Mouse (Mus musculus) frontal cortex, postnatal 14 days (tissue): ENCODE measurements at regions not wholly inside any gene's neighbourhood (a gene's known extent, or its start where the extent isn't known, plus 50 kb on each side); places are given as distances from the start of the nearest gene placed in this dataset.
"Not testable (repeated sequence)": the region's sequence is repeated elsewhere in the genome, so short reads cannot be mapped to it uniquely, and the experiment has no call there.

Experiments used
- DNase-seq, 2 experiments: peaks; one replicate each; pipeline ENCODE4 v3.0.0; 2022; ENCODE audit warnings: low spot score in 2 of 2

DNA sequence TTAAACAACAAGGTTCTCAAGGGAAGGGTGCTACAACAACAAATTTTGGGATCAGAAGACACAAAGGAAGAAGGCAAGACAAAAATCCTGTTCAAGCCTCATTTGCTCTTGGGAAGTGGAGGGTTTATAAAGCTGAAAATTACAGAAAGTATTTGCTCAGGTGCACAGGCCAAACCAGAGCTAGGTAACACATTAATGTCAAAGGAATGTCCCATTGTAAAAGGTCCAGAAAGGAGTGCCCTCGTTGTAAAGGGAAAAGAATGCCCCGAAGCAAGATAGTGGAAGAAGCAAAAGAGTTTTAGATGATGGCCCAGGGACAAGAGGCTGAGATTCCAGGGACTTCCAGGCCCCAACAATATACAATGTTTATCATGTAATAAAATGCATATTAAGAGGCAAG is 317.3 kb downstream of the Car8 start:
- no peak for DNase-seq

DNA sequence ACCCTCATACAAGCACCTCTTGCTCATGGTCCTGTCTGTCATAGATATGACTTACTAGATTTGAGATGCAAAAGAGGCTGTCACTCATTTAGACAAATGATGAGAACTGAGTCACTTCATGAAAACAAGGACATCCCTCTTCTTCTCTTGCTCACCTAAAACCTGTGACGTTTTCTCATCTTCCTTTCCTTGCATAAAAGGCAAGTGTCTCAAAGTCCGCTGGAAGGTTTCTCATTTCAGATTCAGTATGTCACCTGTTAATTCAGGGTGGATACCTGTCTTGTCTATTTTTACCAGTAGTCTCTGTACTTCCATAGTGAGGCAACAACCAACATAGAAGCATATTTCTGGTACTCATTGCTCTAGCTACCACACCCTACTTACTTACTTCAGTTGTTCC is 325.6 kb downstream of the Car8 start:
- DNase-seq, result no peak

DNA sequence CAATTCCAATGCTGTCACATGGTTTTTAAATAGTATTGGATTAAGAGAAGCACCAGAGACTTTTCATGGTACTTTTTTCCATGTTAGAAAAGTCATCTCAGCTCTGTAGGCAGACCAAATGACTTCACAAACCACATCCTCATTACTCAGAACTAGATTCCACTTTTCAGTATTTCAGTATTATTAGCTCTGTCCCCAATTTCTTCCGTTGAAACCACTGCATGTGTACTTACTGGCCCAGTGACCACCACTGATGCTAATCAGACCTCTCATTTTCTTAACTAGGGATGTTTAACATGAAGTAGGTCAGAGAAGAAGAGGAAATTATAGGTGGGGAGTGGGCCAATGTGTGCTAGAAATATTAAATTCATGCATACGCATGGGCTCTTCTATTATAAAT is 326.2 kb downstream of the Car8 start:
- DNase-seq, result no peak

DNA sequence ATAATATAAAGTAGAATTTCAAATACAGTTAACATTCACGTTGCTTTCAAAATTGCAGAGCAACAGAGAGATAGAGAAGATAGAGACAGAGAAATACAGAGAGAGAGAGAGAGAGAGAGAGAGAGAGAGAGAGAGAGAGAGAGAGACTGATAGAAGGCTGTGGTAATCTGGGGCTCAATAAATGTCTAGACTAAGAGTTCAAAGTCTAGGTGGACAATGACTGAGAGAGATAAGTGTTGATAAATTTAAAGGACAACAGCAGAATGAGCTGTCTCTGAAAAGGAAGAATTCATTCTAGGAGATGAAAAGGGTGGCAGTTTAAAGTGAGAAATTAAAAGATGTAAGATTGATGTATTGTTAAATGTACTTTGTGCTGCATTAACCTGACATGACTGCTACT is 335.7 kb downstream of the Car8 start:
- no peak for DNase-seq

DNA sequence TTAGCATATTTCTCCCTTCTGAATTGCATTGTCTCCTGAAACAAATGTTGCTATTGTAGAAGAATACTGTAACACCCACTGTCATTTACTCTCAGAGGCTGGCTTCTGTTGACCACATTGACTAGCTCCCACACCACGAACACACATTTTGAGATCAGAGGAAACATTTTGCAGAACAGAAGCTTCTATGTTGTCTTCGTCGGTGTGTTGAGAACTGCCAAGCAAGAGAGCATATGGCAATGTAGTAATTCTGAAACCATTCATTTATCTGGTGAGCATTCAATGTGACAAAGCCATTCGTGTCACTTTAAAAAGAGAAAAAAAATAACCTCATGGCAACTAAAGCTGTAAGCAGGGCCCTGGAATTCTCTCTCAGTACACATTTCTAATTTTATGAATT is 343.9 kb downstream of the Car8 start:
- DNase-seq, result no peak

DNA sequence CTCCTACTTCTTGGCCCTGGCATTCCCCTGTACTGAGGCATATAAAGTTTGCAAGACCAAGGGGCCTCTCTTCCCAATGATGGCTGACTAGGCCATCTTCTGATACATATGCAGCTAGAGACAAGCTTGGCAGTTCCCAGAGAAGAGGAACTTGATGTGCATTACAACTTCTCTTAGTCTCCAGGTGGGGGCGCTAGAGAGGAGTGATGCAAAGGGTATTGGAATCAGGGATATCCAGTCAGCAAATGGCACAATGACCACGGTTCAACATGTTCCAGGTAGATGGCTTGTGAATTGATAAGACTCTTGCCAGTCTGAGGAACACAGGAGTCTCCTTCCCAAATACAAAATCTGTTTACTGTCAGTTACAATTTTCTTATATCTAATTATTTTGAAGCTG is 347.7 kb downstream of the Car8 start:
- DNase-seq, result no peak

DNA sequence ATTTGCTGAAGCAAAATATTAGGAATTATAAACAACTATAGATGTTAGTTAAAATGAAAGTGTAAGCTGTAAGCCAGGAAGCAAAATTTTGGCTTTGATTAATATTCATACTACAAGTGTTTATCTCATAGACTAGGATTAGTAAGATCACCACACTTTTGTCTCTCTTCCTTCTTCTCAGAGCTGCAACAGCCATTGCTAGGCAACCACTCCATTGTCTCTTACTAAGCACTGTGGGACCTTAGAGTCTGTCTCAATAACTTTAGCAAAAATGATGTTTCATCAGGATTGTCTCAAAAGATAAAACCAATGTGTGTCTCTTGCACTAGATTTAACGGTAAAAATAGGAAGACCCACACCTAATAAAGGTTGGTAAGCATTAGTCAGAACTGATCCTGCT is 384.3 kb downstream of the Car8 start:
- DNase-seq, result no peak

DNA sequence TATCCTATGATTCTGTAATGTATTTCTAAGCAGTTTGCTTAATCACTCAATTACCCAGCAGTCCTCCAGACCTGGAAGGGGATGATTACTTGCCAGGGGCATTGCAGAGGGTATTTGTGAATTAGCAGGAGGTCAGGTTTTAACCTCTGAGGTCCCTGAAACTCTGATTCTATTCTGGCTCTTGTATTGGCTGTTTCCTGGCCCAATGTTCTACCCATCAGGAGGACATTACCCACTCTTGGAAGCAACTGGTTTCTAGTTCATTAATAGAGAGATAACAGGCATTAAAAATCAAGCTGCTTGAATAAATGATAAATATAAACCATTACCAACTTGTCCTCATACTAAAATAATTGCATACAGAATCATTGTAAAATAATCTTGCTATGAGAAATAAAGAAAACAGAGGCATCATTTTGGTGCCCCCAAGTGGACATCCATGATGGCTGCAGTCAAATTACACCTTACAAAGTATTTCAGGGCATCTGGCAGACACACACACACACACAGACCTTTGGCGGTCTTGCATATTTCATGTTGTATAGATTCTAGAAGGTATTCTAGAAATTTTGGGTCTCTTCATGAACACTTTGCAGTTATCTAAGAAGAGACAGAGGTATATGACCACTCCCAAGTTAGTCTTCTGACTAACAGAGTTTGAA is 385.6 kb downstream of the Car8 start:
- DNase-seq, result peak; percentile 10 to 40

DNA sequence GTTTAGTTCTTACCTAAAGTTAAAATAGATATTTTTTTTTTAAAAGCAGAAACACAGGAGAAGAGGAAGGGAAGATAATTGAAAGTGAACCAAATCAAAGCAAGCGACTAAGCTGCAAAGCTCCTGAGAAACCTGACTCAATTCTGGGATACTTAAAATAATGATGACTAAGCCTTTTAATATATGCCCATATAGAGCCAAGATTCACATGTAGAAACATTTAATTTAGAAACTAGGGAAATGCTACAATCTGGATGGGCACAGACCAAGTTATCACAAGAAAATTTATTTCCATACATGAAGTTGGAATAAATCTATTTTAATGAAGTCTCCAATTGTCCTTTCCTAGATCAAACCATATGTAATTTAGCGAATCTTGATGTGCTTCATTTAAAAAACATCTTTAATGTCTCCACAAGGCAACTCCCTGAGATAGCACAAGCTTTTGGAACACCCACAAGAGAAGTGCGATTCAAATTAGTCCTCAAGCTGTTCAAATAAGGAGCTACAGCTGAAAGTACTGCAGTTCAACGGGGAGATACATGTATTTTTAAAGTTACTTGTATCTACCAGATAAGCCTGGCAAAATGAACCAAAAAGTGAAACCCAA is 386.7 kb downstream of the Car8 start:
- DNase-seq, result no peak

DNA sequence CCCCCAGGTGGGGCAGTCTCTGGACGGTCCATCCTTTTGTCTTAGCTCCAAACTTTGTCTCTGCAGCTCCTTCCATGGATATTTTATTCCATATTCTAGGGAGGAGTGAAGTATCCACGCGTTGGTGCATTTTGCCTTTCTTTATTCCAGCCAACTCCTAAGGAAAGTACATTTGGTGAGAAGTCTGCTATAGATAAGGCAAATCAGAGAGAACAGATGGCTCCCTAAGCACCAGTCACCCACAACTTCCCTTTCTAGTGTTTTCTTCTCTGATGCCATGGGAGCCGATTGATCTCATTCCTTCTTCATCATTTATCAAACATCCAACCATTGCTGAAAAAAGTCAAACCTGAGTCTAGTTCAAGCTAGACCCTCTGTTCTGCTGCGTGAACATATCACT is 391.4 kb downstream of the Car8 start:
- no peak for DNase-seq

DNA sequence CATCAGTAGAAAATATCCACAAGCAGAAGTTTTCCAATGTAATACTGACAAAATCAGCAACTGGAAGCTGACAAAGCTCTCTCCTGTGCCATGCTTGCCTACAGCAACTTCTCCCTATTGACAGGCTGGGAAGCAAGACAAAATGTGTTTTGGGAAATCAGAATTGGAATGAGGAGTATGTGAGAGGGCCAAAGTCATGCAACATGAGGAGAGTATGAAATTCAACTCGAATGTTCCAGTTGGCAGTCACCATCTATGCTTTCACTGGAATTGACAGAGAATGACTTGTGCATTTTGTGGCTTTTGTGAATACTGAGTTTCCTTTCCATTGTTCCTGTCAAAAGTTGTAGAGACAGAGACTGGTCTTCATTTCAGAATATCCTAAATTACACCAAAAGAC is 409.7 kb downstream of the Car8 start:
- DNase-seq, result no peak

DNA sequence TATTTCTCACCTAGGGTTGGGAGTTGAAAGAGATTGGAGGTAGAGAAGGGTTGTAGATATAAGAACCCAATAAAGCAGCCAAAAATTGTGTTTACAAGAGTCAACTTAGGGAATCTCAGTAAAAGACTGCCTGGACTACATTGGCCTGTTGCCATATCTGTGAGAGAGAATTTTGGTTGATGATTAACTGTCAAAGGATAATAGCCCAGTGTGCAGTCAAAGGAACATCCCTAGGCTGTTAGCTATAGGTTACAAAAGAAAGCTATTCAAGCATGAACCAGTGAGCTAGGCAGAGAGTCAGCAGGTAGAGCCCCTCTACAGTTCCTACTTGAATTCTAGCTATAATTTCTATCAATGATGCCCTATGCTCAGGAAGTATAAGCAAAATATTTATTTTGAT is 419.0 kb downstream of the Car8 start:
- no peak for DNase-seq

DNA sequence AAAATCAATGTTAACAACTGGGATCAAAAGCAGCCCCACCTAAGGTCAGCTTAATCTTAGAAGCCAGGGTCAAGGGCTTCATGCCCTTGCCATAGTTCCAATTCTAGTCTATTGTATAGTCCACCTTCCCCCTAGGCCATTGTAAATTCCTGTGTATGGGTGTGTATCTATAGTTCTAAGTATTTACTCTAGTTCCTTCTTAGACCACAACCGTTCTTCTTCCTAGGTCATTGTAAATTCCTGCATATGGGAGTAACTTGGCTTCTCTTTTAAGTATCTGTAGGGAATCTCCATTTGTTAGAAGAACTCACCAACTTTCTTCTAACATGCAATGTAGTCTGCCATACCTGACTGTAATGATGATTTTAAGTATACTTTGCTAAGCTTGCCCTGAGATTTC is 461.1 kb downstream of the Car8 start:
- not testable (repeated sequence) for DNase-seq

DNA sequence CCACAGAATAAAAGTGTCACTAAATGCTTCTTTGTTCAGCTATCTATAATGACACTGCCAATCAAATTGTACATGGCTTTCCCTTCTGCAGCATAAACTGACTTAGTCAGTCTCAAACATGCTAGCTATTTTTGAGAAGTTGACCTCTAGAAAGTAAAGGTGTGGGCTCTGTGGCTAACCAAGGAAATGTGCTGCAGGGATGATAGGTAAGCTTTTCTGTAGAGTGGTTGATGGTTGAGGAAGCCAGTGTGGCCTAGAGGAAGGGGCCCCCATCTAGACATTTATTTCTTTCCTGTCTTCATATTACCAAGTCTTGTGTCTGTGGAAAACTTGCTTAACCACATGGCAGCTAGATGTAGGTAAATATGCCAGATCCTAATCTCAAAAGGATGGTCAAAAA is 483.4 kb downstream of the Car8 start:
- no peak for DNase-seq

DNA sequence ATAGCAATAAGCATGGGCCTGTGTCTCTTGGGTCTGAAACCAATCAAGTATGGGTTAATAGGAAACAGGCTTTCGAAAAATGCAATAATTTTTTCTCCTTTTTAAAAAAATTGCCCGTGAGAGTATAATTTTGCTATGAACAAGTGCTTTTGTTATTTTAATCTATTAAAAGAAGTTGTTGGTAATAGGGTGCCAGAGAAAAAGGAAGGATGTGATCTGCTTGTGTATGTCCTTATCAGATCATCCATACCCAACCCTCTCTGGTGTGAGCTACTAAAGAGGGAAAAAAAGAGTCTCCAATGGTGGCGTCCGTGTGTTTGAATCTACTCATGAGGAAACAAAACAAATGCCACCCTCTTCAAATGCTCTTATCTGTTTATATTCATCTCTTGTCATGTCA is 484.9 kb downstream of the Car8 start:
- DNase-seq, result no peak

DNA sequence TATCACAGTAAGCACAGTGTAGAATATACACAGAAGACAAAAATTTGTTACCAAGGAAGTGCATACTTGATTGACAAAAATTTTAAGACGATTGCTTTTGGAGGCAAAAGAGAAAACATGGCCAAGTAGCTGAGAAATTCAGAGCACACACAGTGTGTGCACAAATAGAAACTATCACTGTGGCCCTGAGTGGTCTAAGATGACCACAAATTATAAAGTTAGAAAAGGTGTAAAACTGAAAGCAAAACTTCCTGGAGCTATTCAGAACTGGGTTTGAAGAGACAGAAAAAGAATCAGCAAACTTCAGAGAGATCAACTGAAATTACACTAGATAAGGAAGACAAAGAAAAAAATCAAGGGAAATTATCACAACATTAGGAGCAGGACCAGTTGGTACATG is 487.6 kb downstream of the Car8 start:
- no peak for DNase-seq

DNA sequence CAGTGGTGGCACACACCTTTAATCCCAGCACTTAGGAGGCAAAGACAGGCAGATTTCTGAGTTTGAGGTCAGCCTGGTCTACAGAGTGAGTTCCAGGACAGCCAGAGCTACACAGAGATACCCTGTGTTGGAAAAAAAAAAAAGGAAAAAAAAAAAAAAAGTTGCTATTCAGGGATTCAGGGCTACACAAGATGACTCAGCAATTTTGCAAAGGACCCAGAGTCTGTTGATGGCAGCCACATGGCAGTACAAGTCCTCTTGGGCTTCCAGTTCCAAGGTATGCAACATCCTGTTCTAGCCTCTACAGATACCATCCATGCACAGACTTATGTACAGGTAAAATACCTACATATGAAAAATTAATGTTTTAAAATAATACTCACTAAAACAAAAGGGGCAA is 515.9 kb downstream of the Car8 start:
- DNase-seq, result no peak

DNA sequence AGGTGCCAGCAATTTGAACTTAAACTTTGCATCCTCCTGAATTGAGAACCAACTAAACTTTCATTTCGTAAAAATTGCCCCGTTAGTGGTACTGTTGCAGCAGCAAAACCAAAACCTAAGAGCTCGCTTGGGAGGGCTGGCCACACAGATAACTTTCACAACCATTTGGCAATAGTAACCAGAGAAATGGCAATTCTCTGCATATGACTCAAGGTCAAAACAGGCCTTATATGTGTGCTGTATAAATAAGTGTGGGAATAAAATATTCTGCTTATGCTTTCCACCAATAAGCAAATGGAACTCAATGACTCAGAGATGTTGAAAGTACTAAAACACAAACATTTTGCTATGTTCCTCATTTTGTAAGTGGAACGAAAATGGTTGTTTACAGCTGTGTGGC is 550.3 kb downstream of the Car8 start:
- no peak for DNase-seq

DNA sequence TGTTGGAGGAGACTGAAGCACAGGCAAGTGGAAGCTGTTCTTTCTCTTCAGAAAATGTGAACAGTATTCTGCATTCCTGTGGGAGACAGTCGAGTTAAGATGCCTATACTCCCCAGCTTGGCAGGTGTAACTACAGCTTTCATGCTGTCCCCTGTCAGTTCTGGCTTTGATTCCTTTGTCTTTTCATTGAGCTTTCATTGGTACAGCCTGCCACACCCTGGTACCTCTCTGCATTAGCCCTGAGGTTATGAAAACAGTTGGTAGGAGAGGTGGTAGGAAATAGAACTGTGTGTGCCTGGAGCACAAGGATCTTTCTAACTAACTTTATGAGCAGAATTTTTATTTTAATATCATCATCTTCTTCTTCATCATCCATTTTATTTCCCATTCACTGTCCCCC is 551.6 kb downstream of the Car8 start:
- no peak for DNase-seq

DNA sequence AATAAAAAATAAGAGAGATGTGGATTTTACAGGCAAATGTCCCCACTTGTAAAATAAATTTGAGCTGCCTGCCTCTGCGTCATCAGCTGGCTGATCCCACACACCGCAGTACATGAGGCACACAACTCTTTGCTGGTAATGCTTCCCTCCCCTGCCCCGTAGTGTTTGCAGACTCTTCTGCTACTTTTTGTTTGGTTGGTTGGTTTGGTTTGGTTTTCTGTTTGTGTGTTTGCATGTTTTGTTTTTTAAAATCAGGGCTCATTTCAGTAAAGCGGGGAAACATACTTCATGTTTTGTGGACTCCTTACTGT is 568.1 kb downstream of the Car8 start:
- DNase-seq, result no peak

DNA sequence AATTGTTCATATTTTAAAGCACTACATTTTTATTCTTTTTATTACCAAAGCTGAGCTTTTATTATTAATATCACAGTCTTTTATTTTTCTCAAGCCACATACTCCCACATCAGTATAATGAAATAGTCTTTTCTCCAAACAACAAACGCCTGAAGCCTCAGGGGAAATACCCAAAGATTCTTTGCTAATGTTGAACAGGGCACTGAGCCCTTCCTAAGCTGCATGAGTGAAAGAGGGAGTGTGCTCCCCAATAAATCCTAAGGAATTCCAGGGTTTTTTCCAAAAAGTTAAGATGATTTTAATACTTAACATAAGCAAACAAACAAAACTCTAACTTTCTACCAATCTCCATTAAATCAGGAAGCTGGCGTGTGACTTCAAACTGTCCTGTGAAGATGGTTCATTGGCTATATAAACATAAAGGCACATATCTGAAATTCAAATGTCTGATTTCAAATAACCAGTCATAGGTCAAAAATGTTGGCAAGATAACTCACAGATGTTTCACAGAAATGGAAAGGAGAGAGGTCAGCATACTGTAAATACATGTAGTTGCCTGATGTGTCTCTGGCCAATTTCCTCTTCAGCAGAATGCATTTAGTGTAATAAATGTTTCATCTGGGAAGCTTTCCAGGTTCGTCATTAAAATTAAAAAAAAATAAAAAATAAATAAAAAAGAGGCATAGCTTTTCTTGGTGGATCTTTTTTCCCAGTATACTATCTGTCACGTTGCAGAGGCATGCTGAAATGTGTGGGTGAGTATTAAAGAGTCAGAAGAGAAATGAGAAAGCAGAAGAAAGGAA is 568.6 kb downstream of the Car8 start:
- no peak for DNase-seq

DNA sequence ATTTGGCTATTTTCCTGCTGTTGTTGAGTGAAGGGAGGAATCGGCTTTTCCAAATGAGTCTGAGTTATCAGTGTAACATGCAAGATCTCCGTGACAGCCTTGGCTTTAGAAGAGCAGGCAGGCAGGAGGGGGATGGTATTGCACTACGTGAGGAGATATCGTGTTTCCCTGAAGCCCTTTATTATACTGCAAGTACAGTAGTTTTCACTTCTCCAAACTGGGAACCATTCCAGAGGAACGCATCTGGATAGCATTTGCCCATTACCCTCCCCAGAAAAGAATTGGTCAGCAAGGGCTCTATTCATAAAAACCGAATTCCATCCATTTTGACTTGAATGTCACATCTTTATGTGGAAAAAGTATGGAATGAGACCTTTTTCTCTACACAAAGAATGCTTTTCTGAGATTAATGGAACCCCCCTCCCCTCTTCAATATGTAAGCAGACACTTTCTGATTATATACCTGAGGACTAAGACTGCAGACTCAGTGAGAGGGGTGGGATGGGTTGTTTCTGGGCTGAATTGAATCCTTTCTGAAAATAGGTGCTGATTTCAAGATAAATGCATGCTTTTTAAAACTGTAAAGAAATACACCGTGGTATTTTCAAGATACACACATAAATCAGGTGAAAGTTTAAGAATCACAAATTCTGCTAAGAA is 571.8 kb downstream of the Car8 start:
- DNase-seq, result peak in 1 of 2 experiments; percentile 4
